Mouse (Mus musculus) forebrain, embryonic 16.5 days (tissue): ENCODE measurements at regions not wholly inside any gene's neighbourhood (a gene's known extent, or its start where the extent isn't known, plus 50 kb on each side); places are given as distances from the start of the nearest gene placed in this dataset.

Experiments
- ATAC-seq: fragments of 200-750 bp; cut with Nextera tagmentation; 2 replicates; pipeline ENCODE4 v1.8.0; 2017; ENCODE audit warnings: mild to moderate bottlenecking, moderate library complexity
- H3K27ac ChIP-seq: fragments of 300-500 bp; sonication (generic); 2 replicates; pipeline ENCODE4 v1.5.1; 2014; ENCODE audit warnings: low read length, control low read depth
- H3K27me3 ChIP-seq: fragments of 300-500 bp; sonication (generic); replicated peaks from 2 replicates; pipeline ENCODE4 v1.6.1; 2014; ENCODE audit warnings: low read length; ENCODE audit not compliant: control insufficient read depth, insufficient read depth
- H3K36me3 ChIP-seq: fragments of 300-500 bp; sonication (generic); 2 replicates; pipeline ENCODE4 v1.6.1; 2014; ENCODE audit not compliant: control insufficient read depth, insufficient read depth
- H3K4me1 ChIP-seq: fragments of 300-500 bp; sonication (generic); replicated peaks from 2 replicates; pipeline ENCODE4 v1.6.1; 2014; ENCODE audit warnings: low read length; ENCODE audit not compliant: control insufficient read depth, insufficient read depth
- H3K4me2 ChIP-seq: fragments of 300-500 bp; sonication (generic); 2 replicates; pipeline ENCODE4 v1.6.1; 2014; ENCODE audit warnings: mild to moderate bottlenecking, low read length, control low read depth
- H3K4me3 ChIP-seq: fragments of 300-500 bp; sonication (generic); replicated peaks from 2 replicates; pipeline ENCODE4 v1.5.1; 2014; ENCODE audit warnings: mild to moderate bottlenecking, low read length, control low read depth
- H3K9ac ChIP-seq: fragments of 300-500 bp; sonication (generic); replicated peaks from 2 replicates; pipeline ENCODE4 v1.6.1; 2014; ENCODE audit warnings: low read depth, low read length, control low read depth
- H3K9me3 ChIP-seq: fragments of 300-500 bp; sonication (generic); 2 replicates; pipeline ENCODE4 v1.6.1; 2016; ENCODE audit warnings: low read length; ENCODE audit not compliant: control insufficient read depth
- WGBS: fragments of 180-500 bp; shearing (Covaris S2); extraction: QIAGEN DNeasy Blood & Tissue Kit; methylation state at CpG from one replicate; pipeline ENCODE4 v1.1.7; 2014; 5-methylcytosine and 5-hydroxymethylcytosine counted together

DNA sequence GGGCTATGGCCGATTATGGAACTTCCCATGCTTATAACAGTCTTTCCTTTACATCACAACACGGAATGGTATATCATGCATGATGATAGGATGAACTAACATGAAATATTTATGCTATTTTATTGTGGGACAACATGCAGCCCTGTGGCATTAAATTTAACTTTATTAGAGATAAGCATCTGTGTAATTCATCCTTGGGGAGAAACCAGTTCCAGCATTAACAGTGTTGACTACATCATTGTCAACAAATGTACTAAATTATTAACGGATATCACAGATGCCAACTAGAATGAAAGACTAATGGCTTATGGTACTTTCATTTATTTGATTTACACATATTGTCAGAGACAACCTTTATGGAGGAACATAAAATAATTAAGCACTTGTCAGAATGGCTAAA lies 241.3 kb upstream of the Smc2 start:
- 89% methylated on average over 3 of the region's 3 CpGs for WGBS
- H3K9me3 ChIP-seq, result no peaks in the 10 kb centered on the region
- no peak for ATAC-seq
- H3K9ac ChIP-seq, result no peak overlapping the region
- H3K27ac ChIP-seq, result no peak overlapping the region
- no peak overlapping the region for H3K4me3 ChIP-seq
- H3K36me3 ChIP-seq, result no peaks in the 10 kb centered on the region
- H3K27me3 ChIP-seq, result no peaks in the 10 kb centered on the region
- no peak overlapping the region for H3K4me2 ChIP-seq
- no peaks in the 10 kb centered on the region for H3K4me1 ChIP-seq

DNA sequence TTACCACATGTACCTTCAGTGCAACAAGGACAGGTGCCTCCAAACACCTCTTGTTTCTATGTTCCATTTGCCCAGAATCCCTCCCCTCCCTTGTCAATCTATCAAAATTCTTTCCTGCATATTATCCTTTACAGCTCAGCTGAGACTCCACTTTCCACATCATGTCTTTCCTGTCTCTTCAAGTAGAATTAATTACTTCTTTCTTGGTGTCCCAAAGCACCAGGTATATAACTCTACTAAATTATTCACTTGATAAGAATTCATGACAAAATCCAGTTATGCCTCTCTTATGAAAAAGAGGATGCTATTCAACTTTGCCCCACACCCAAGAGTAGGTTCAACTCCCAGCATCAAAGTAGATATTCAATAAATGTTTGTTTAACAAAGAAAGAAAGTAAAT lies 228.4 kb upstream of the Smc2 start:
- H3K36me3 ChIP-seq, result no peaks in the 10 kb centered on the region
- no peak overlapping the region for H3K27ac ChIP-seq
- no peak for ATAC-seq
- H3K27me3 ChIP-seq, result no peaks in the 10 kb centered on the region
- no peak overlapping the region for H3K4me3 ChIP-seq
- H3K4me1 ChIP-seq, result peaks cover 3% of the 10 kb centered on the region; the same call in 1 of the 2 replicates
- no peak overlapping the region for H3K9ac ChIP-seq
- H3K4me2 ChIP-seq, result no peak overlapping the region
- H3K9me3 ChIP-seq, result no peaks in the 10 kb centered on the region

DNA sequence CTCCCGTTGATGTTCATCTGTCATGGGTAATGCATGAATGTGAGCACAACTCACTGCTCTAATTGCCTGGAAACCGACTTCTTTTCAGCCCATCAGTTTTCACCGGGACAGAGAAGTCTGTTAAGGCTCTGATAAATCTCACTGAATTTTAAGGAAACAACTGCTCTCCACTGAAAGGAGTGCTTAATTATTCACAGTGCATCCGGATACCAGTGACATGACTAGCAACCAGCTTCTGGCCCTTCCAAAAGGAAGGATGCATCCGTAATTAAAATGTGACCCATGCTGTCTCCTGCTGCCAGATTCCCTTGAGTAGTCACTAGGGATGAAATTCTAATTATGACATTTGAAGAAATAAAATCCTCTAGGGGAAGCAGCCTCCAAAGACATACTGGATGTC lies 228.0 kb upstream of the Smc2 start:
- Histone ChIP-seq H3K9ac (no peak overlapping the region), H3K4me2 (no peak overlapping the region), H3K4me3 (no peak overlapping the region), H3K4me1 (peaks cover 3% of the 10 kb centered on the region; the same call in 1 of the 2 replicates), H3K27ac (no peak overlapping the region), H3K36me3 (no peaks in the 10 kb centered on the region), H3K9me3 (no peaks in the 10 kb centered on the region), H3K27me3 (no peaks in the 10 kb centered on the region)
- ATAC-seq, result peak; percentile 77
- WGBS, result 28% methylated on average over 5 of the region's 5 CpGs

DNA sequence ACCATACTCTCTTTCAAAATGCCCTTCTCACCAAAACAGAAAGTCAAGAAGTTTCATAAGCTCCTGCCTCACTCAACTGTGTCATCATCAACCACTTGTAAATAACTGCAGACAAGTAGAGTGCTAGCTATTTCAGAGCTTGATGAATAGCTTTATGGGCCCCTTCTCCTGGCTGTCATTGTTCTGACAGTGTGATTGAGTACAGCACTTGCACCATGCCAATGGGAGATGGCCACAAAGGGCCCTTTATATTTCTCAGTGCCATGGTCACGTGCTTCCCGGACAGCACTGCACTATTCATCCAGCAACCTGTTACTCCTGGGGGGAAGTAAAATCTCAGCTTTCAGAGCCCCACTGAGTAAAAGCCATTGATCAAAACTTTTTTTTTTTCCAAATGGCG lies 225.7 kb upstream of the Smc2 start:
- 30% methylated on average over 3 of the region's 3 CpGs for WGBS
- H3K4me2 ChIP-seq, result no peak overlapping the region
- no peak overlapping the region for H3K27ac ChIP-seq
- H3K9me3 ChIP-seq, result no peaks in the 10 kb centered on the region
- no peaks in the 10 kb centered on the region for H3K27me3 ChIP-seq
- no peak overlapping the region for H3K4me3 ChIP-seq
- H3K36me3 ChIP-seq, result no peaks in the 10 kb centered on the region
- ATAC-seq, result 0 out of 2 replicates have a peak, but pooled peaks have one; percentile 43
- no peak overlapping the region for H3K9ac ChIP-seq
- H3K4me1 ChIP-seq, result peaks cover 3% of the 10 kb centered on the region; the same call in 1 of the 2 replicates
